Mouse (Mus musculus): ENCODE data around the gene Prr5.

DNA sequence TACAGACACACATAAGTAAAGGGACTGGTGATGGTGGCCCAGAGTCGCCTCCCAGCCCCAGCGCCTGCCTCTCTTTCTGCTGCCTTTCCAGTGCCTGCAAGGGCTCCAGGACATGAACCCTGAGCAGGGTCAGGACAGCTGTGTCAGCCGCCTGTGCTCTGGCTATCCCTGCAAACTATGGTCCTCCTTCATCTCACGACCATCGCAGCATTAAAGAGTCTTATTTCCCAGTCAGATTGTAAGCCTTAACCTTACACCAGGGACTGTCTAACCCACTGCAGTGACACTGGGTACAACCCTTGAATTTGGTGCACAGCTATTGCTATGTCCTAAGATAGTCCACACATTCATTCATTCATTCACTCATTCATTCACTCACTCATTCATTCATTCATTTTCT lies 13.4 kb downstream of the Prr5 start:
- TF ChIP-seq CTCF (IDR thresholded peaks at IDR 0.05; ENCODE audit: low read depth) (no peak), EP300 (IDR thresholded peaks at IDR 0.05; ENCODE audit: low read depth) (no peak)
